Mouse (Mus musculus) C2C12 (cell line): ENCODE measurements around the gene Amy1.

ENCODE experiments used
- CTCF ChIP-seq: IDR thresholded peaks from one replicate; pipeline ENCODE4 v1.5.1; 2011; ENCODE audit not compliant: control insufficient read depth, insufficient read depth, insufficient read length
- MAX ChIP-seq: IDR thresholded peaks from one replicate; pipeline ENCODE4 v1.6.1; 2011; ENCODE audit warnings: mild to moderate bottlenecking, control low read depth

GRCm38 (mm10) chr3:113629606-113630359, 23.3 kb upstream of the Amy1 start, which contains the start of gene Rnpc3:
- TF ChIP-seq MAX (no peak), CTCF (no peak)
